Mouse (Mus musculus) neural tube, embryonic 15.5 days (tissue): Measurements from ENCODE around the gene Gm10985. TPM values are rescaled to one million over a fixed set of nuclear protein-coding genes. Genes with fewer than 3 reads are reported as not detected.

Experiments used
- ATAC-seq: fragments of 200-750 bp; cut with Nextera tagmentation; 2 replicates; pipeline ENCODE4 v1.8.0; 2017; ENCODE audit warnings: mild to moderate bottlenecking, moderate TSS enrichment, moderate library complexity; ENCODE audit not compliant: low FRiP score
- H3K27ac ChIP-seq: fragments of 300-500 bp; sonication (generic); replicated peaks from 2 replicates; pipeline ENCODE4 v1.5.1; 2015; ENCODE audit warnings: mild to moderate bottlenecking, inconsistent platforms
- H3K27me3 ChIP-seq: fragments of 300-500 bp; sonication (generic); replicated peaks from 2 replicates; pipeline ENCODE4 v1.6.1; 2015; ENCODE audit warnings: inconsistent platforms
- H3K36me3 ChIP-seq: fragments of 300-500 bp; sonication (generic); 2 replicates; pipeline ENCODE4 v1.6.1; 2015; ENCODE audit warnings: inconsistent platforms
- H3K4me1 ChIP-seq: fragments of 300-500 bp; sonication (generic); 2 replicates; pipeline ENCODE4 v1.6.1; 2015; ENCODE audit warnings: inconsistent platforms
- H3K4me2 ChIP-seq: fragments of 300-500 bp; sonication (generic); 2 replicates; pipeline ENCODE4 v1.6.1; 2015; ENCODE audit warnings: inconsistent platforms, mild to moderate bottlenecking, moderate library complexity
- H3K4me3 ChIP-seq: fragments of 300-500 bp; sonication (generic); replicated peaks from 2 replicates; pipeline ENCODE4 v1.5.1; 2015; ENCODE audit warnings: mild to moderate bottlenecking, inconsistent platforms
- H3K9ac ChIP-seq: fragments of 300-500 bp; sonication (generic); replicated peaks from 2 replicates; pipeline ENCODE4 v1.6.1; 2015; ENCODE audit warnings: mild to moderate bottlenecking, inconsistent platforms
- H3K9me3 ChIP-seq: fragments of 300-500 bp; sonication (generic); replicated peaks from 2 replicates; pipeline ENCODE4 v1.6.1; 2016; ENCODE audit warnings: inconsistent platforms
- WGBS: fragments of 180-500 bp; shearing (Covaris S2); methylation state at CpG from one replicate; pipeline ENCODE4 v1.1.7; 2015; ENCODE audit warnings: mixed read lengths; 5-methylcytosine and 5-hydroxymethylcytosine counted together
- polyA plus RNA-seq: library from polyadenylated mRNA; unstranded; fragments of >200 nt; fragmentation: Nextera tagmentation; extraction: Ambion mirVana; gene quantifications from 2 replicates; pipeline ENCODE4 v1.2.1, GENCODE M21; 2015

Gene Gm10985
- not detected in 2 replicates for polyA plus RNA-seq

DNA sequence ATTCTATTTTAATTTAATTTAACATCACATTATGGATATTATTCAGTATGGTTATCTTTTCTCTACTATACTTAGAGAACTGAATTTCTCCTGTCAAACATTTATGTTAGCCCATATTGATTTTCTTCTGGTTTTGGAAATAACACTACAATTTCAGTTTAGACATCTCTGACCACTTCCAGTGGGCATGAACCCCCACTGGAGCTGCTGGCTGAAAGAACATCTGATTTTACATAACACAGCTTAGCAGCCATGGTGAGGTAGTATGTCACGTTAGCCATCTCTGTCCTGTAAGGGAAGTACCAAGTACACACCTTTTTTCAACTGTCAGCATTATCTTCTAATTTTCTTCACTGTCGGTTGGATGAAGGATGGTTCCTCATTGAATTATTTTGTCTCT is at the start of gene Gm10985:
TSS of gene Gm10985 (plus strand) at position 301 of the 400 bp plus-strand sequence.
- 88% methylated on average over 2 of the region's 2 CpGs for WGBS
- H3K36me3 ChIP-seq = no peaks in the 10 kb centered on the region
- no peak for ATAC-seq
- no peak within 1 kb of the TSS for H3K27ac ChIP-seq
- no peaks in the 10 kb centered on the region for H3K27me3 ChIP-seq
- H3K4me1 ChIP-seq = no peaks in the 10 kb centered on the region
- no peak within 1 kb of the TSS for H3K9ac ChIP-seq
- no peaks in the 10 kb centered on the region for H3K9me3 ChIP-seq
- H3K4me2 ChIP-seq = no peak within 1 kb of the TSS
- no peak within 1 kb of the TSS for H3K4me3 ChIP-seq

DNA sequence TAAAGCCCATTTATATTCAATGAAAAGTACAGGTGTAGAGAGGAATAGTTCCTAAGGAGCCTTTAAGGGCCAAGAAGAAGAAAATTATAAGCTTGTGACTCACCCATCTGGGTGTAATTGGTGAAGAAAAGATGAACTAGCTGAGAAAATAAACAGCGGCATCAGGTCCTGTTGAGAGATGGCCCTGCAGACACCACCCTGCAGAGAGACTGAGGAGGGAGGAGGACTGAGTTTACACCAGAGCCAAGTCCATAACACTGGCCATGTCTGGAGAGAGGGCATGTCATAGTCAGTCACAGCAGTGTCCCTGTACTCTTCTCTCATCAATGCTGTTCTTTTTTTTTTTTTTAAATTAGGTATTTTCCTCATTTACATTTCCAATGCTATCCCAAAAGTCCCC is 48.0 kb upstream of the Gm10985 start:
- Histone ChIP-seq H3K9ac (no peak overlapping the region), H3K4me2 (no peak overlapping the region), H3K27me3 (no peaks in the 10 kb centered on the region), H3K4me1 (no peaks in the 10 kb centered on the region), H3K36me3 (no peaks in the 10 kb centered on the region), H3K9me3 (no peaks in the 10 kb centered on the region), H3K4me3 (no peak overlapping the region), H3K27ac (no peak overlapping the region)
- no peak for ATAC-seq
- 84% methylated on average over 1 of the region's 1 CpGs for WGBS

DNA sequence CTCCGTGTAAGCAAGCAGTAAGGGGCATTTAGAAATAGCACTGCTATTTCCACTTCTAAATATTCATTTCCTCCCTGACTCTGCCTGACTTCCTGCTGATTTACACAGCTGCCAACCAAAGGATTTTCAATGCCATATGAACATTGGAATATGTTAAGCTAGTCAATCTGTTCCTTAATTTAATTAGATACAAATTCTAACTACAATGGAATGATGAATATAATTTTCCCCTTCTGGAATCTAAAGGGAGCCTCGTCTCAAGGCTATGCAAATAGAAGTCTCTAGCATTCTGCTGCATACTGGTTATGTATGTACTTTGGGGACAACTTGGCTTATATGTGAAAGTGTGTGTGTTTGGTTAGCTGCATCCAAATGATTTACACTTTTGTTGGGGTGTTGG is 45.2 kb upstream of the Gm10985 start:
- no peaks in the 10 kb centered on the region for H3K27me3 ChIP-seq
- no peak for ATAC-seq
- H3K4me1 ChIP-seq = no peaks in the 10 kb centered on the region

DNA sequence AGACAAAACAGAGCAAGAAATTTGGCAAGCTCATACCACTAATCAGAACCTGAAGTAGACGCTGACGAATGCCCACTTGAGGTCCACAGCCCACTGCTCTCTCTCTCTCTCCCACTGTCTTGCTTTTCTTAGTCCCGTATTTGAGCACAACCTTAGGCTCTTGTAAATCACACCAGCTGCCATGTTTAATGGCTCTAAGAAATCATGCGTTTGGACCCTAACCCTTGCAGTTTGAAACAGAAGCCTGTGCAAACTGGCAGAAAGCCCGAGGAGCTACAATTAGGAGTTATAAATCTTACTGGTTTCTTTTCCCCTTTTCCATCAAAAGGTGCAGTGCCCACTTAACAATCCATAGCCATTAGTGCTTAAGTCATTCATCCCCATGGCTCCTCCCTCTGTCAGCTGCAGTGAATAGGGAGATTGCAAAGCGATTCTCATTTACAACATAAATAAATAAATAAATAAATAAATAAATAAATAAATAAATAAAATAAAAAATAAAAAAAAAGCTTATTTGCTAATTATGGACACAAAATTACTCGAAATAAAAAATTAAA is 31.4 kb upstream of the Gm10985 start:
- peak; percentile 57 for ATAC-seq
- H3K36me3 ChIP-seq = no peaks in the 10 kb centered on the region
- H3K9me3 ChIP-seq = no peaks in the 10 kb centered on the region
- H3K27me3 ChIP-seq = no peaks in the 10 kb centered on the region
- WGBS = 20% methylated on average over 7 of the region's 7 CpGs
- no peak overlapping the region for H3K27ac ChIP-seq
- H3K4me3 ChIP-seq = no peak overlapping the region
- 0 out of 2 replicates have a peak overlapping the region, but pooled peaks have one; percentile 9 for H3K4me2 ChIP-seq
- no peak overlapping the region for H3K9ac ChIP-seq
- H3K4me1 ChIP-seq = 0 out of 2 replicates have a peak, but pooled peaks cover 3% of the 10 kb centered on the region

More for the DNA sequence above, 45.2 kb upstream of the Gm10985 start:
- WGBS = 39% methylated on average over 2 of the region's 2 CpGs
- H3K36me3 ChIP-seq = no peaks in the 10 kb centered on the region
- H3K9ac ChIP-seq = no peak overlapping the region
- H3K9me3 ChIP-seq = no peaks in the 10 kb centered on the region
- no peak overlapping the region for H3K4me2 ChIP-seq
- no peak overlapping the region for H3K4me3 ChIP-seq
- H3K27ac ChIP-seq = no peak overlapping the region

DNA sequence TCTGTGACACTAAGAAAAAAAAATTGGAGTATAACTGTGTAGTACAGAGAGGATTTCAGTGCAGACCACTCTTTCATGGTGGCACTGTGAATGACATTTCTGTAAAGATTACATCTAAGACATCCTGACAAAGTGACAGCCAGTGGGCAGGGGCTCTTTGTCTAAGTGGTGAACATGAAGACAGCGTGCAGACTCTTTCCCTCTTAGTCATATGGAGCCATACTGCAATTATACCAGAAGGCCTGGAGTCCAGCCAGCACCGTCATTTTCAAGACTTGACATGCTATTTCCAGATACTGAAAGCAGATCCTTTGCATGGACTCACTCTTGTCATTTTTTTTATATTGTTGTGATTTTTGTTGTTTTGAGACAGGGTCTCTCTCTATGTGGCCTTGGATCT is 10.6 kb upstream of the Gm10985 start:
- Histone ChIP-seq H3K36me3 (no peaks in the 10 kb centered on the region), H3K4me3 (no peak overlapping the region), H3K9me3 (no peaks in the 10 kb centered on the region), H3K4me2 (no peak overlapping the region), H3K9ac (no peak overlapping the region), H3K27ac (no peak overlapping the region), H3K4me1 (no peaks in the 10 kb centered on the region), H3K27me3 (no peaks in the 10 kb centered on the region)
- ATAC-seq = no peak
- 90% methylated on average over 2 of the region's 2 CpGs for WGBS

DNA sequence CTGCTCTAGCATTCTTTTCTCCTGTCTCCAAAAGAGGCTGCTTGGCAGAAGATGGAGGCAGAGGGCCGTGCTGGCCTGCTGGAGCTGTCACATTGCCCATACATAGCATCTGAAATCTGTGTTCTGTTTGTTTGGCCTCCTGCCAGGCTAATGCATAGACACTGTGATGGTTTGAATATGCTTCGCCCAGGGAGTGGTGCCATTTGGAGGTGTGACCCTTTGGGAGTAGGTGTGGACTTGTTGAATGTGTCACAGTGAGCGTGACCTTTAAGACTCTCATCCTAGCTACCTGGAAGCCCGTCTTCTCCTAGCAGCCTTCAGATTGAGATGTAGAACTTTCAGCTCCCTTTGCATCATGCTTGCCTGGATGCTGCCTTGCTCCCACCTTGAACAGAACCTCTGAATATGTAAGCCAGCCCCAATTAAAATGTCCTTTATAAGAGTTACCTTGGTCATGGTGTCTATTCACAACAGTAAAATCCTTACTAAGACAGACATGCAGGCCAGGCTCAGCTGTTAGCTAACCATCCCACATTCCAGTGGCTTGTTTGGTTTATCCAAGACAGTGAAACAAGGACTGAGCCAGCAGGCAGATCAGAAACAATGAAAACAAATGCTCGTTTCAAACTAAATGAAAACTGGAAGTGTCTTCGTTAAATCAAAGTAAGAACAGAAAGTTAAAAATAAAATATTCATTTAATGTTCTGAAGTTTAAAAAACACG is 1.5 kb downstream of the Gm10985 start:
- Histone ChIP-seq H3K4me2 (no peak overlapping the region), H3K4me3 (no peak overlapping the region), H3K4me1 (no peaks in the 10 kb centered on the region), H3K27ac (no peak overlapping the region), H3K9me3 (no peaks in the 10 kb centered on the region), H3K27me3 (no peaks in the 10 kb centered on the region), H3K9ac (no peak overlapping the region), H3K36me3 (no peaks in the 10 kb centered on the region)
- 79% methylated on average over 7 of the region's 7 CpGs for WGBS
- ATAC-seq = no peak

DNA sequence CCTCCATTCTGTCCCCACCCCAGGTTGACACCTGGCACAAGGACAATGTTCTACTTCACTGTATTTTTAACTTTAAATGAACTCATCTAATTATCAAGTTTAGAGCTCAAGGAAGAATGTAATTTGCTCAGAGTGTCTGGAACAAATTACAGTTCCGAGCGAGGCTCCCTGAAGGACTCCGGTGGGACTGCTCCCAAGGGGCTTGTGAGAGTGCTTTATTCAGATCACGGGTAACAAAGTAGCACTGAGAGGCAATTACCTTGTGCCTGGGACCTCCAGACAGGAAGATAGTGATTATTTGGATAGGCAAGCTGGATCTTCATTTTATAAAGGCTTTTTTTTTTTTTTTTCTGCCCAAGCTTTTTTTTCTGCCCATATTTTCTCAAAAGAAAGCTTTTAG is 2.8 kb downstream of the Gm10985 start:
- 38% methylated on average over 4 of the region's 4 CpGs for WGBS
- Histone ChIP-seq H3K27me3 (no peaks in the 10 kb centered on the region), H3K4me3 (no peak overlapping the region), H3K4me1 (no peaks in the 10 kb centered on the region), H3K27ac (no peak overlapping the region), H3K9me3 (no peaks in the 10 kb centered on the region), H3K36me3 (no peaks in the 10 kb centered on the region), H3K9ac (no peak overlapping the region), H3K4me2 (no peak overlapping the region)
- ATAC-seq = no peak

DNA sequence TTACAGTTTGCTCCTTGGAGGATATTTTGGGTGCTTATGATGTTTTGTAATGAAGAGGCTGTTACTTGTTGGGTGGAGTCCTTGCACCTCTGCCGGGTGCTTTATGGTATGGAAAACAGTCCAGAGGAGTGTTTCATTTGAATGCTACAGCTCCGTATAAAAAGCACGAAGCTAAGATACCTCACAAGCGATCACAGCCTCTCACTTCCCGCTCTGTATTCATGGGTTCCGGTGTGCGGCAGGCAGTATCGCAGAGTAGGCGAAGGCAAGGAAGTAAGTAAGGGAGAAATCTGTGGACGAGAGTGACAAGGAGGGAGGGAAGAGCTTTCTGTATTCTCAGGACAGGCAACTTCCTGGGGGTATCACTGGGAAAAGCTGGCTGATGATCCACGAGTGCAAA is 3.4 kb downstream of the Gm10985 start:
- H3K4me2 ChIP-seq = no peak overlapping the region
- H3K27me3 ChIP-seq = no peaks in the 10 kb centered on the region
- 83% methylated on average over 11 of the region's 11 CpGs for WGBS
- ATAC-seq = no peak
- no peaks in the 10 kb centered on the region for H3K36me3 ChIP-seq
- H3K4me3 ChIP-seq = no peak overlapping the region
- no peaks in the 10 kb centered on the region for H3K4me1 ChIP-seq
- no peaks in the 10 kb centered on the region for H3K9me3 ChIP-seq
- H3K9ac ChIP-seq = no peak overlapping the region
- no peak overlapping the region for H3K27ac ChIP-seq

DNA sequence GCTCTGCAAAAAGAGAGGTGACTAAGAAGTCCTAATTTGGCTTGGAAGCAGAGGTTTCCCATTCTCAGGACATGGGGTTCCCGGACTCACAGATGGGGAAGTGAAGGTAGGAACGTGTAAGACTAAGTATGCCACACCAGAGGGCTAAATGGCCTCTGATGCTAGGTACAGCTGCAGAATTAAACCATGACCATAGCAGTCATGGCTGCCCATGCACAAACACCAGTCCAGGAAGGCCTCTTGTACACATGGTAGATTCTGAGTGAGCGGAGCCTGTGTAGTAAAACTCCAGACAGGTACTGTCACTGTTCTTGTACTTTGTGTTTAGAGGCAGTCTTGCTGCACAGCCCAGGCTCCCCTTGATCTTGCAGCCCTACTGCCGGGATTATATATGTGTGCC is 9.4 kb downstream of the Gm10985 start:
- no peak overlapping the region for H3K9ac ChIP-seq
- no peaks in the 10 kb centered on the region for H3K9me3 ChIP-seq
- H3K4me1 ChIP-seq = no peaks in the 10 kb centered on the region
- ATAC-seq = no peak
- H3K27me3 ChIP-seq = no peaks in the 10 kb centered on the region
- 83% methylated on average over 4 of the region's 4 CpGs for WGBS
- H3K4me3 ChIP-seq = no peak overlapping the region
- H3K4me2 ChIP-seq = no peak overlapping the region
- H3K27ac ChIP-seq = no peak overlapping the region
- H3K36me3 ChIP-seq = peaks cover 22% of the 10 kb centered on the region

DNA sequence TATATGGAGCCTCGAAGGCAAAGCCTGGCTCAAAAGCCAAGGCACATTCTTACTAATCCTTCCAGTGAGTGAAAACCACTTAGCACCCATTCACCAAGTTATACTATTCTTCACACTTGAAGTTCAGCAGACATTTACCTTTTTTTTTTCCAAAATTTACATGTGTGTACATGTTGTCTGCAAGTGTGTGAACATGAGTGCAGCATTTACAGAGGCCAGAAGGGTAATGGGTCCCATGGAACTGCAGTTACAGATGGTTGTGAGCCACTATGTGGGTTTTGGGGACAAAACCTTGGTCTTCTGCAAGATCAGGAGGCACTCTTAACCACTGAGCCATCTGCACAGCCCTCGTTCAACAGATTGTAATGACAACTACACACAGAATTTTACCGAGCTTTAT is 9.9 kb downstream of the Gm10985 start:
- Histone ChIP-seq H3K9ac (no peak overlapping the region), H3K36me3 (peaks cover 28% of the 10 kb centered on the region), H3K4me3 (no peak overlapping the region), H3K4me1 (no peaks in the 10 kb centered on the region), H3K27me3 (no peaks in the 10 kb centered on the region), H3K27ac (no peak overlapping the region), H3K9me3 (no peaks in the 10 kb centered on the region), H3K4me2 (no peak overlapping the region)
- WGBS = 92% methylated on average over 3 of the region's 3 CpGs
- no peak for ATAC-seq

DNA sequence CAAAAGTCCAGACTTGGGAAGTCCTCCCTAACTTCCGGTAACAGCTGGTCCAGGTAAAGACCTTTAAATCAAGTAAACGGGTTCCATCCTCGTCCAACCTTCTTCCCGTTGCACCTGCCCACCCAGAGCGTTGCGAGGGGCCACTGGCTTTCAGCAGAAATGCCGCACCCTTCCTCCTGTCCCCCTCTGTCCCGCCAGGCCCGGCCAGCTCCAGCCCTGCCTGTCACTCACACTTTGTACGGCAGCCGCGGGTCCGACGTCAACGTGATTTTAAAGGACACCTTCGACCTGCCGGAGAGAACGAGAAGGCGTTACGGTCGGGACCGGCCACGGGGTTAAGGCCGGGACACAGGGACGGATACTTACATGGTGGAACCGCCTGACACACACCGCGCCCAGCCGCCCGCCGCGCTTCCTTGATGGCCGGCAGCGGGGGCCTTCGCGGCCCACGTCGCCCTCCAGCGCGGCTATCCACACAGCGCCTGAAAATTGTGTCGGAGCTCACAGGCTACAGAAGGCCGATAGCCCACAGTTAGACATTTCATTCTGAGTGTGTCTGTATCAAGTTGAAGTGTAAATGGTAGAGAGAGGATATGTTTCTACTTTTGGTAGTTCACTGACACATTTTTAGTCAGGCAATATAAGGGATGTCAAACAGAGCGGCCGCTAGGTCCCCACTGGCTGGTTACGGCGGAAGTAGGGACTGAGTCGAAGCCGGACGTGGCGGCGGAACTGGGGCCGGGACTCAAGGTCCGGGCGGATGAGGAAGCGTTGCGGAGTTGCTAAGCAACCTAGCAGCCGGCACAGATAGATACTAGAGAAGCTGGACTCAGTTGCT is 18.7 kb downstream of the Gm10985 start, which contains the start of gene Ufm1:
TSS of gene Ufm1 (minus strand) at position 448 of the 838 bp plus-strand sequence.
- ATAC-seq = peak; percentile 99
- H3K9ac ChIP-seq = peak within 1 kb of the TSS; percentile 79
- H3K9me3 ChIP-seq = no peaks in the 10 kb centered on the region
- no peaks in the 10 kb centered on the region for H3K27me3 ChIP-seq
- peaks cover 27% of the 10 kb centered on the region for H3K36me3 ChIP-seq
- H3K4me2 ChIP-seq = peak within 1 kb of the TSS; percentile 85
- H3K27ac ChIP-seq = peak within 1 kb of the TSS; percentile 72
- H3K4me3 ChIP-seq = peak within 1 kb of the TSS; percentile 96
- WGBS = under 1% methylated on average over 58 of the region's 58 CpGs
- peaks cover 11% of the 10 kb centered on the region for H3K4me1 ChIP-seq
